Mouse (Mus musculus) megakaryocyte, embryonic 14.5 days (primary cell): ENCODE results near the gene Aqp5.

Experiments
- FLI1 ChIP-seq: IDR thresholded peaks from 2 replicates; pipeline ENCODE4 v1.6.1; 2012; ENCODE audit warnings: low read length, inconsistent platforms, mixed read lengths
- GATA1 ChIP-seq: IDR thresholded peaks from 3 replicates; pipeline ENCODE4 v1.6.1; 2012; ENCODE audit warnings: mixed read lengths, low read length, inconsistent platforms, borderline replicate concordance

GRCm38 (mm10) chr15:99638124-99638485, 47.5 kb downstream of the Aqp5 start:
- TF ChIP-seq GATA1 (no peak), FLI1 (no peak)
